Mouse (Mus musculus) MEL (cell line): ENCODE data around the gene Kif12. TPM values are rescaled to one million over a fixed set of nuclear protein-coding genes. Genes with fewer than 3 reads are reported as not detected.

Source experiments
- DNase-seq: peaks from one replicate; pipeline ENCODE4 v3.0.0; 2011; ENCODE audit warnings: low read depth, low spot score
- H3K27ac ChIP-seq: 2 replicates; pipeline ENCODE4 v1.5.1; 2012; ENCODE audit warnings: low read depth, mild to moderate bottlenecking, control low read depth, low read length, moderate library complexity; ENCODE audit not compliant: control insufficient read depth
- H3K27me3 ChIP-seq, 2 experiments: fragments of 150-350 bp in 1 of 2; sonication (generic) in 1 of 2; 2 replicates each; pipeline ENCODE4 v1.6.1; 2012; ENCODE audit warnings: low read length in 2 of 2, mild to moderate bottlenecking in 2 of 2, improper control_type of control experiment in 1 of 2, moderate library complexity in 1 of 2; ENCODE audit not compliant: insufficient read depth in 2 of 2, control insufficient read depth in 1 of 2
- H3K36me3 ChIP-seq, 2 experiments: 2 replicates each; pipeline ENCODE4 v1.6.1; 2012 to 2014; ENCODE audit warnings: low read length in 2 of 2, improper control_type of control experiment in 1 of 2, inconsistent platforms in 1 of 2, mild to moderate bottlenecking in 1 of 2; ENCODE audit not compliant: insufficient read depth in 2 of 2, control insufficient read depth in 1 of 2
- H3K4me1 ChIP-seq, 2 experiments: fragments of 150-350 bp in 1 of 2; sonication (generic) in 1 of 2; 2 replicates each; pipeline ENCODE4 v1.6.1; 2012; ENCODE audit warnings: low read length in 2 of 2, improper control_type of control experiment in 1 of 2, mild to moderate bottlenecking in 1 of 2; ENCODE audit not compliant: insufficient read depth in 2 of 2, control insufficient read depth in 1 of 2
- H3K4me3 ChIP-seq, 2 experiments: fragments of 150-350 bp in 1 of 2; sonication (generic) in 1 of 2; 2 replicates each; pipeline ENCODE4 v1.5.1; 2012; ENCODE audit warnings: low read depth in 2 of 2, low read length in 2 of 2, mild to moderate bottlenecking in 2 of 2, moderate library complexity in 2 of 2, control low read depth in 1 of 2, improper control_type of control experiment in 1 of 2; ENCODE audit not compliant: control insufficient read depth in 1 of 2, insufficient read depth in 1 of 2
- H3K79me2 ChIP-seq: 2 replicates; pipeline ENCODE4 v1.6.1; 2012; ENCODE audit warnings: mild to moderate bottlenecking, low read length, moderate library complexity; ENCODE audit not compliant: control insufficient read depth, poor library complexity, insufficient read depth
- H3K9ac ChIP-seq: 2 replicates; pipeline ENCODE4 v1.6.1; 2012; ENCODE audit warnings: low read depth, mild to moderate bottlenecking, control low read depth, low read length, moderate library complexity; ENCODE audit not compliant: control insufficient read depth, poor library complexity, severe bottlenecking
- H3K9me3 ChIP-seq: fragments of 150-350 bp; sonication (generic); replicated peaks from 2 replicates; pipeline ENCODE4 v1.6.1; 2012; ENCODE audit warnings: mild to moderate bottlenecking, low read length, improper control_type of control experiment, moderate library complexity; ENCODE audit not compliant: insufficient read depth
- BHLHE40 ChIP-seq: IDR thresholded peaks from 2 replicates; pipeline ENCODE4 v1.6.1; 2012; ENCODE audit warnings: low read depth, mild to moderate bottlenecking, inconsistent platforms, low read length, improper control_type of control experiment, borderline replicate concordance
- CHD2 ChIP-seq: IDR thresholded peaks from 2 replicates; pipeline ENCODE4 v1.6.1; 2011; ENCODE audit warnings: low read length, improper control_type of control experiment
- E2F4 ChIP-seq: IDR thresholded peaks from 2 replicates; pipeline ENCODE4 v1.6.1; 2011; ENCODE audit warnings: low read depth, low read length, improper control_type of control experiment, borderline replicate concordance
- MEF2A ChIP-seq: IDR thresholded peaks from 2 replicates; pipeline ENCODE4 v1.6.1; 2014; ENCODE audit warnings: low read depth, mild to moderate bottlenecking, inconsistent platforms, low read length, improper control_type of control experiment; ENCODE audit not compliant: poor library complexity, insufficient replicate concordance, severe bottlenecking; ENCODE audit errors: extremely low read depth
- MXI1 ChIP-seq: IDR thresholded peaks from 2 replicates; pipeline ENCODE4 v1.6.1; 2011; ENCODE audit warnings: mild to moderate bottlenecking, low read depth, low read length, improper control_type of control experiment
- MYB ChIP-seq: IDR thresholded peaks from 2 replicates; pipeline ENCODE4 v1.6.1; 2011; ENCODE audit warnings: mild to moderate bottlenecking, low read depth, low read length, improper control_type of control experiment
- NRF1 ChIP-seq: IDR thresholded peaks from 2 replicates; pipeline ENCODE4 v1.6.1; 2014; ENCODE audit warnings: low read depth, mild to moderate bottlenecking, inconsistent platforms, low read length, improper control_type of control experiment, moderate library complexity; ENCODE audit not compliant: poor library complexity, insufficient read depth, severe bottlenecking
- RCOR1 ChIP-seq: IDR thresholded peaks from 2 replicates; pipeline ENCODE4 v1.6.1; 2012; ENCODE audit warnings: low read depth, mild to moderate bottlenecking, inconsistent platforms, low read length, improper control_type of control experiment
- SMC3 ChIP-seq: IDR thresholded peaks from 2 replicates; pipeline ENCODE4 v1.6.1; 2011; ENCODE audit warnings: low read depth, low read length, improper control_type of control experiment
- USF1 ChIP-seq: IDR thresholded peaks from 2 replicates; pipeline ENCODE4 v1.6.1; 2014; ENCODE audit warnings: low read depth, mild to moderate bottlenecking, inconsistent platforms, low read length, improper control_type of control experiment, moderate library complexity
- USF2 ChIP-seq, 2 experiments: IDR thresholded peaks; 2 replicates each; pipeline ENCODE4 v1.6.1; 2011 to 2012; ENCODE audit warnings: improper control_type of control experiment in 2 of 2, low read length in 2 of 2, borderline replicate concordance in 1 of 2, inconsistent platforms in 1 of 2, low read depth in 1 of 2, mild to moderate bottlenecking in 1 of 2; ENCODE audit not compliant: insufficient read depth in 1 of 2
- ZKSCAN1 ChIP-seq: IDR thresholded peaks from 2 replicates; pipeline ENCODE4 v1.6.1; 2012; ENCODE audit warnings: low read depth, mild to moderate bottlenecking, inconsistent platforms, low read length, improper control_type of control experiment, moderate library complexity
- ZNF384 ChIP-seq: IDR thresholded peaks from 2 replicates; pipeline ENCODE4 v1.6.1; 2012; ENCODE audit warnings: low read depth, mild to moderate bottlenecking, inconsistent platforms, low read length, improper control_type of control experiment
- polyA plus RNA-seq, 2 experiments: library from polyadenylated mRNA; stranded (reverse) in 1 of 2; unstranded in 1 of 2; fragments of >175 nt in 1 of 2; fragments of >200 nt in 1 of 2; gene quantifications; 2 replicates each; pipeline versions ENCODE4 v1.2.1 to v1.2.4; 2012; ENCODE audit warnings: low replicate concordance in 2 of 2, low read depth in 1 of 2; ENCODE audit not compliant: insufficient read length in 2 of 2, insufficient read depth in 1 of 2, missing spikeins in 1 of 2
- total RNA-seq: library from RNA; depleted of rRNA; stranded (reverse); fragments of 300-350 nt; gene quantifications from 2 replicates; pipeline ENCODE4 v1.2.3, GENCODE M21; 2012

Kif12 gene
- total and polyA plus RNA-seq, 3 experiments, result not detected

DNA sequence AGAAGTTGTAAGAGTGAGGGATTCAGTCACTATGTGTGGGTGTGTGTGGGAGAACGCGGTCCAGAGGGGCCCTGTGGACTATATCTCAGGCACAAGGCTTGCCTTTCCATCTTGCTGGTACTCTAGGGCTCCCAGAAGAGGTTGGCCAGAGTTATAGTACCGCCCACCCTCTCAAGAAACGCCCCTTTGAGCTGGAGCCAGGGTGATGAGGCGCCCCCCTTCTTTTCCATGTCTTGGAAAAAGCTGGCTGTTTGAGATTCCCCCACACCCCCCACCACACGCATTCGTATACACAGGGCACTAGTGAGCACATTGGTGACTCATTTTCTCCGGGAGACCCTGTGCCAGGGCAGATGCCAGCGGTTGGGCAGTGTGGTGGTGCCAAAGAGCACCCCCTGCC is 44.6 kb upstream of the Kif12 start:
- no peak for TF ChIP-seq SMC3
- TF ChIP-seq, all 39 proteins: peak for 0
- Histone ChIP-seq H3K4me3 (no peak overlapping the region), H3K9me3 (no peaks in the 10 kb centered on the region), H3K9ac (no peak overlapping the region), H3K27ac (no peak overlapping the region), H3K79me2 (no peaks in the 10 kb centered on the region), H3K36me3 (no peaks in the 10 kb centered on the region), H3K27me3 (no peaks in the 10 kb centered on the region), H3K4me1 (no peaks in the 10 kb centered on the region)
- DNase-seq, result no peak

DNA sequence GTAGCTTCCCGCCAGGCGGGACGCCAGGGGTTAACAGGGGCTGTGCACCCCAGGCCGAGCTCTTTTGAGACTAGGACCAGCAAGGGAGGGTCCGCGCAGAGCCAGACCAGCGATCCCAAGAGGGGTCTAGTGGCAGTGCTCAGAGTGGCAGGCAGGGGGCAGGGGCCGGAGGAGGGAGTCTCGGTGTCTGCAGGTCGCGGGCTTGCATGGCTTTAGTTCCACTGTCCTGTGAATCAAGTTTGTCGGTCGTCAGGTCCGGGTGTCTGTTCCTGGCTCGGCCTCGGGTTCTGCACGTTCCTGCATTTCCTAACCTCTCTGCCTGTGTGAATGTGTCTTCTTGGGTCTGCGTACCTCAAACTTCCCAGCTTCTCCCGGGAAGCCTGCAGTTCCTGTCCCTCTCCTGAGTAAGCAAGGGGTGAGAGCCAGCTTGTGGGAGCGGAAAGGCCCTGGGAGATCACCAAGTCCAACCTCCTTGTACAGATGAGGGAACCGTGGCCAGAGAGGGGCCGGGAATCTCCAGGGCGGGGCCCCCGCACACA is 44.1 kb upstream of the Kif12 start:
- H3K36me3 ChIP-seq, result no peaks in the 10 kb centered on the region
- no peak overlapping the region for H3K27ac ChIP-seq
- no peak for DNase-seq
- no peaks in the 10 kb centered on the region for H3K4me1 ChIP-seq
- no peak overlapping the region for H3K9ac ChIP-seq
- H3K79me2 ChIP-seq, result no peaks in the 10 kb centered on the region
- H3K4me3 ChIP-seq, result no peak overlapping the region
- TF ChIP-seq NRF1, result no peak
- TF ChIP-seq ZNF384, result no peak
- TF ChIP-seq E2F4, result no peak
- no peaks in the 10 kb centered on the region for H3K9me3 ChIP-seq
- no peaks in the 10 kb centered on the region for H3K27me3 ChIP-seq

DNA sequence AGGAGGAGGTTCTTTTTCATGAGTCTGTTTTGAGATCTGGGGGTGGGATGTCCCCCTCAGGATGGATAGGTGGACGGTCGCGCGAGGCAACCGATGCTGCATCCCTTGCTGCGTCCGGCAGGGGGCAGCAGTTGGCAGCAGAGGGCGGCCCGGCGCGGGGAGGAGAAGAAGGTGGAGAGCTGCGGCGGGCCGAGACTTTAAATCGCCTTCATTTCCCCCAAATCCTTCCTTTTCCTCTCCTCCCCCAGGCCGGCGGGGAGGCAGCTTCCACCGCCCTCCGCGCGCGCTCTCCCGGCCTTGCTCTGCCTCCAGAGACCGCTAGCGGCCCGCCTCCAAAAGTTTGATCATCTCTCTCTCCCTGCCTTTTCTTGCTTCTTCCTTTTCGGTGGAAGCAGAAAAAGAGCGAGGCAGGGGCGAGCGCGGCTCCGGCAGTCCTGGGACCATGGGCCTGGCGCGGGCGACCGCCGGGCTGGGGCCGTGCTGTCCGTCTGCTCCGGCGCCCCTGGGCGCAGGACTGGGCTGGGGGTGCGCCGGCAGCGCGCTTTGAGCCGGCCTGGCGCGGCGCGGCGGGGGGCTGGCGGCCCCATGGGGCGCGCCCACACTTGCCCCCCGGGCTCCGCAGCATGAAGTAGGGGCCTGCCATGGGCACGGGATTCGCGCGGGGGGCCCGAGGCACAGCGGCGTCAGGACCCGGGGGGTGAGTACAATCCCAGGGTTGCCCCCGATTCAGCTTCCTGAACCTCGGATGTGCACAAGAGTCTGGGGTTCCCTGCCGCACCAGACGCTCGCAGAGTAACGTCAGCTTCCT is 43.5 kb upstream of the Kif12 start:
- no peaks in the 10 kb centered on the region for H3K79me2 ChIP-seq
- no peak overlapping the region for H3K9ac ChIP-seq
- no peak overlapping the region for H3K27ac ChIP-seq
- no peaks in the 10 kb centered on the region for H3K4me1 ChIP-seq
- no peaks in the 10 kb centered on the region for H3K9me3 ChIP-seq
- no peaks in the 10 kb centered on the region for H3K36me3 ChIP-seq
- no peak overlapping the region for H3K4me3 ChIP-seq
- no peak for DNase-seq
- TF ChIP-seq ZNF384, result no peak
- TF ChIP-seq ZKSCAN1, result no peak
- no peak for TF ChIP-seq SMC3
- no peak for TF ChIP-seq MEF2A
- TF ChIP-seq USF2 (IDR thresholded peaks at IDR 0.05; ENCODE audit: borderline replicate concordance in 1 of 2, insufficient read depth in 1 of 2, low read depth in 1 of 2, low read length in 2 of 2), result no peak
- no peak for TF ChIP-seq MXI1
- no peak for TF ChIP-seq CHD2
- no peak for TF ChIP-seq USF1
- no peak for TF ChIP-seq MYB
- TF ChIP-seq RCOR1, result no peak
- no peak for TF ChIP-seq BHLHE40
- TF ChIP-seq, all 39 proteins: peak for 0
- no peaks in the 10 kb centered on the region for H3K27me3 ChIP-seq
